Mouse (Mus musculus) large intestine, adult 2 months (tissue): ENCODE measurements around the gene Arhgap45. TPM values are rescaled to one million over a fixed set of nuclear protein-coding genes. Genes with fewer than 3 reads are reported as not detected.
A peak's percentile ranks its signal among the peaks of the same experiment; 100 is the strongest.

Experiments
- DNase-seq: peaks from one replicate; pipeline ENCODE4 v3.0.0-alpha.2; 2012; ENCODE audit warnings: low read depth, low spot score
- WGBS: fragments of 180-500 bp; shearing (Covaris S2); methylation state at CpG from one replicate; pipeline ENCODE4 v1.1.7; 2018; 5-methylcytosine and 5-hydroxymethylcytosine counted together
- polyA plus RNA-seq: library from polyadenylated mRNA; depleted of rRNA; stranded (reverse); fragments of >200 nt; gene quantifications from 2 replicates; pipeline ENCODE4 v1.2.3, GENCODE M21; 2012

Gene Arhgap45
- polyA plus RNA-seq, 1 experiment, result 33.5 TPM

DNA sequence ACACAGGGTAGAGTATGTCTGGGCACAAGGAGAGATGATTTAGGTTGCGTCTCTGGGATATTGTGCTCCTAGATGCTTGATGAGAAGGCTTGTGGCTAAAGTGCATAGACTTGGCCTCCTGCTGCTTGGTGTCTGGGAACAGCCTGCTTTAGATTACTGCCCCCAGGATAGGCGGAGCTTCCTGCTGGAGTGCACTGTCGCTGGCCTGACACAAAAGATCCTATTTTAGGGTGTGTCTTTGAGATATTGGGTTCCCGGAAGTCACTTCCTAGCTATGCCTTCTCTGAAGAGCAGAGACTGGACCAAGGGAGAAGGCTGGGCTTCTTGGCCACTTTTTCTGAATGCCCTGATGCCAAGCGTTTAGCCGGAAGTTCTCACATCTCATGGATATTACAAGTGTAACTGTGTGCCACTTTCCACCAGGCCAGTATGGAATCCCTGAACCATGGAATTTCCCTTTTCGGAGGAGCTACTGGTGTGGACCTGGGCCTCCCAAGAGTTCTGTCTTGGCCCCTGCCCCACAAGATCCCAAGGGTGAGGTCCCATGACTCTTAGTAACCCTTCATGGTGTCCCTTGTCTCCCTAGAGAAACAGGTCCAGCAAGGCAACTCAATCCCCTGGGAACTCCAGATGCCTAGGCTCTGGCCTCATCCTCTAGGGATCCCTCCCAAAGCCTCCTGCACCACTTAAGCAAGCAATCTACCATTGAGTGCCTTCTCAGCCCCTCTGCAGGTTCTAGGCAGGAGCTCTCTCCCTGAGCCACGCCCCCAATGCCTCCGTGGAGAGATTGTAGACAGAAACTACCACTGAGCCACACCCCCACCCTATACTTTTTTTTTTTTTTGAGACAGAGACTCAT is 12.8 kb upstream of the Arhgap45 start:
- 57% methylated on average over 9 of the region's 9 CpGs for WGBS
- DNase-seq, result no peak

DNA sequence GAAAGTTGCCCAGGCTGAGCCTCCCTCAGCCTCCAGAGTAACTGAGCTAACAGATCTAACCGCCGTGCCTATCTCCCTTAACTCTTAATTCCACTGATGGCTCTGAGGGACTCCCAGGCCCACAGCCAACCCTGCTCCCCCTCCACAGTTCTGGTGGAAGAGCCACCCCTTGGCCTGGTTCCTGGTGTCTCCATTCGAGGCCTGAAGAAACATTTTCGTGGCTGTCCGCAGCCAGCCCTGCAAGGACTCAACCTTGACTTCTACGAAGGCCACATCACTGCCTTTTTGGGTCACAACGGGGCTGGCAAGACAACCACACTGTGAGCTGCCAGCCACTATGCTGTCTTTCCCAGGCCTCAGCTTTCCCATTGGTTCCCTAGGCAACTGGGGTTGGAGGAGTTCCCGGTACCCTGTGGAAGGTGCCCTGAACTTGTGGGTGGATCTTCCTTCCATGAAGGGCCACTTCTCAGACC is 12.2 kb upstream of the Arhgap45 start:
- no peak for DNase-seq
- WGBS, result 83% methylated on average over 8 of the region's 8 CpGs

DNA sequence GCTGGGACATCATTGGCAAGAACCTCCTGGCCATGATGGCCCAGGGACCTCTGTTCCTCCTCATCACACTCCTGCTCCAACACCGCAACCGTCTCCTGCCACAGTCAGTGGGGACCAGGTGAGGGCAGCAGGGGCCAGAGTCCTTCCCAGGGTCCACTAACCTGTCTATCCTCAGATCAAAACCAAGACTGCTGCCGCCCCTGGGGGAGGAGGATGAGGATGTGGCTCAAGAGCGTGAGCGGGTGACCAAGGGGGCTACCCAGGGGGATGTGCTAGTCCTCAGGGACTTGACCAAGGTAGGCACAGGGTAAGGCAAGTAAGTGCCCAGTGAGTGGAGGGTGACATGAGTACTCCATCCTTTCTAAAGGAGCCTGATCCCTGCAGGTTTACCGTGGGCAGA is 4.7 kb upstream of the Arhgap45 start:
- DNase-seq, result no peak
- 95% methylated on average over 6 of the region's 6 CpGs for WGBS

DNA sequence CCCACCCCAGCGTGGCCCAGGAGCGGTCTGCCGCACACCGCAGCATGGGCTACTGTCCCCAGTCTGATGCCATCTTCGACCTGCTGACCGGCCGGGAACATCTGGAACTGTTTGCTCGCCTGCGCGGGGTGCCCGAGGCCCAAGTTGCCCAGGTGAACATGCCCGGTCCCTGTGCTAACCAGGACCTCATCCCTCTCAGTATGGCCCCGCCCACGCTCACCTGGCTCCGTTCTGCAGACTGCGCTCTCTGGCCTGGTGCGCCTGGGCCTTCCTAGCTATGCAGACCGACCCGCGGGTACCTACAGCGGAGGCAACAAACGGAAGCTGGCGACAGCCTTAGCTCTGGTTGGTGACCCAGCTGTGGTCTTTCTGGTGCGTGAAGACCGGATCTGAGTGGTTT is 2.8 kb upstream of the Arhgap45 start:
- no peak for DNase-seq
- 80% methylated on average over 25 of the region's 25 CpGs for WGBS

DNA sequence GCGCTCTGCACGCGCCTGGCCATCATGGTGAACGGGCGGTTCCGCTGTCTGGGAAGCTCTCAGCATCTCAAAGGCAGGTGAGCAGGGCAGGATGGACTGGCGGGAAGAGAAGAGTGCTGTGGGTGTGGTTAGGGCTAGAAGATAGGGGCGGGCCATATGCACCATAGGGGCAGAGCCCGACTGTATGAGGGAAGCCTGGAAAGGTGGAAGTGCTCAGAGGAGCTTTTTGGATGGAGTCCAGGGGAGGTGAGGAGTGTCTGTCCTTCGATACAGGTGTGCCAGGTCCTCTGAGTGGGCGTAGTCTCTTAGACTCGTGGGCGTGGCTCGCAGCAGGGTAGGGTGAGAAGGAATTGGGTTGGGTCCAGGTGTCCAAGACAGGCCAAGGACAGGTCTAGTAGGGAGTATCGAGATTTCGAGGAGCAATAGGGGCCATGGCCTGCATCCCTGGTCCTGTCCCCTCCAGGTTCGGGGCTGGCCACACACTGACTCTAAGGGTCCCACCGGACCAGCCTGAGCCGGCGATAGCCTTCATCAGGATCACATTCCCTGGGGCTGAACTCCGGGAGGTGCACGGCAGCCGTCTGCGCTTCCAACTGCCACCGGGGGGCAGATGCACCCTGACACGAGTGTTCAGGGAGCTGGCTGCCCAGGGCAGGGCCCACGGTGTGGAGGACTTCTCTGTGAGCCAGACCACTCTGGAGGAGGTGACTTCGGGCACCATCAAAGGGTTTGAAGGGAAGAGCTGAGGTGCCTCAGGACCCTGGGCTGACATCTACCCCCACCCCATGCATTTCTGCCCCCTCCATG is 1.8 kb upstream of the Arhgap45 start:
- 27% methylated on average over 28 of the region's 28 CpGs for WGBS
- peak; percentile 89 for DNase-seq

DNA sequence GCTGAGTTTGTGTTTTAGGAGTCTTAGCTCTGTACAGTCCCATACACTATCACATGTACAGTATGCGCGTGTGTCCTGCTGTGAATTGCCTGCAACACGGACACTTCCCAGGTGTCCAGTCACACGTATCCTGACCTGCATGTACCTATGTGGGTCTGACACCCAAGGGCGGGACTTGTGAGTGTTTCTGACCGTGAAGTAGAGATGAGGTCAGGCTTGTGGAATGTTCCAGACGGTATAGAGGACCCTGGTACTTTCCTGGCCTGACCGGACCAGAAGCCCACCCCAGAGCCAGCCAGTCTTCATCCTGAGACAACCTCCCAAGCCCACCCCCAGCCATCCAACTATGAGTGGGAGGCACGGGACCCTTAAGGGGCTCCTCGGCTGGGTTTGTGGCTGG is 870 bp upstream of the Arhgap45 start:
- no peak for DNase-seq
- 84% methylated on average over 10 of the region's 10 CpGs for whole genome bisulfite sequencing

DNA sequence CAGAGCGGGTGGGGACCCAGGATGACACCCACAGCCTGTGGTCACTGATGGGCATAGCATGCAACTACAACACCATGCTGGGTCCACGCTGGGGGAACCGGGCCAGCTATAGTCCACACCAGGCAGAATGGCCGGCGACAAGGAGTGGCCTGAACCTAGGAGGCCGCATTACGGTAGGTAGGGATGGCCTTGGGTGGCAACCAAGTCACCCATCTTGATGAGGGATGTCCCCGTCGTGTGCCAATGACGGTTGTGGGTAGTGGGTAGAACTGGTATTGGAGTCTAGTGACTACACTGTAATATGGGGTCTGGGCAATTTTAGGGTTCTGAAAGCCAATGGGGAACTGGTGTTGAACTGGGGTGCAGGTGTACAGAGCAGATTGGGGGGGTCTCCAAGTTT is 478 bp downstream of the Arhgap45 start:
- 77% methylated on average over 10 of the region's 10 CpGs for WGBS
- DNase-seq, result no peak

DNA sequence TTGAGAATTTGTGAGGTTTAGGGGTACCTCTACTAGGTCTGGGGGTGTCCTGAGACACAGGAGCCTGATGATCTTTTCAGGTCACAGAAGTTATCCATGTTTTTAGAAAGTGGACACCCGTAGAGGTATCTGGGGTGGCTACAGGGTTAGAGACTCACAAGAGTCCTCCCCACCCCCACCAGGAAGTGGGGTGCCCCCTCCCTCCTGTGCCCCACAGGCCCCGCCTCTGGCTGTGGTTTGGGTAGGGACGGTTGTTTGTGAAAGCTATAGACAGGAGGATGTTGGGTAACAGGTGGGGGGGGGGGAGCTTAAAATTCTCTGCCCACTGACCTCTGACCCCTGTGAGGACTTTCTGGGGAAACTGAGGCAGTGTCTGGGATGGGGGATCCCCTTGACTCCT is 908 bp downstream of the Arhgap45 start:
- no peak for DNase-seq

DNA sequence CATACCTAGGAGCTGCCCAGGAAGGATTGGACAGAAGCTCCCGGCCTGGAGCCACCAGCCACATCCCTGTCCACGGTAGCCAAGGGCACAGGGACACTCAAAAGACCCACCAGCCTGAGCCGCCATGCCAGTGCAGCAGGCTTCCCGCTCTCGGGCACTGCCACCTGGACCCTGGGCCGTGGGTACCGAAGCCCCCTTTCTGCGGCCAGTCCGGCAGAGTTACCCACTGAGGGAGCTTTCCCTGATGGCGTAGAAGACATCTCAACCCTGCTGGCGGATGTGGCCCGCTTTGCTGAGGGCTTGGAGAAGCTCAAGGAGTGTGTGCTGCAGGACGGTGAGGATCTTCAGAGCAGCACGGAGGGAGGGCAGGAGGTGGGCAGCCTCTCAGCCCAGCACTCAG is 1.3 kb downstream of the Arhgap45 start:
- DNase-seq, result no peak
- 80% methylated on average over 14 of the region's 14 CpGs for WGBS

More for the DNA sequence above, 908 bp downstream of the Arhgap45 start:
- 44% methylated on average over 3 of the region's 3 CpGs for WGBS

DNA sequence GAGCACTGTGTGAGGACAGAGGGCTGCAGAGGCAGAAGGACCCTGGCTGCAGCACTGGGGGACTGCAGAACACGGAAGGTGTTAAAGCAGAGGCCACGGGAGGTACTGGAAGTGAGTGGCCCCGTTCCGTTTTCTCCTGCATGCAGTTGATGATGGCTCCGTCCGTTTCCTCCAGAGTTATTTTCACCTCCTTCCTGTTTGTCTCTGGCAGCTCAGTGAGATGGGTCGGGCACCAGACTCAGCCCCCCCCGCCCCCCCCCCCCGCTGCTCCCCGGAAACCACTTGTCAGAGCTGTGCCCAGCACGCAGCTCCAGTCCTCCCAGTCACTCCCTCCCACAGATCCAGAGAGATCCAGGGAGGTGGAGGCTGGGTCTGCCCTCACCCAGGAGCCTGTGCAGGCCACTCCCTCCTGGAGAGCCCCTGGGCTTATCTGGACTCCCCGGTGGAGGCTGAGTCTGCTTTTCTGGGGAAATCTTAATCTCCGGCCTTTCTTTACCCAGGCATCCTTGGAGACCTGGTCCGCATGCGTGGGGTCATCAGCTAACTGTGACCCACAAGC is 2.4 kb downstream of the Arhgap45 start:
- 21% methylated on average over 14 of the region's 15 CpGs for WGBS

DNA sequence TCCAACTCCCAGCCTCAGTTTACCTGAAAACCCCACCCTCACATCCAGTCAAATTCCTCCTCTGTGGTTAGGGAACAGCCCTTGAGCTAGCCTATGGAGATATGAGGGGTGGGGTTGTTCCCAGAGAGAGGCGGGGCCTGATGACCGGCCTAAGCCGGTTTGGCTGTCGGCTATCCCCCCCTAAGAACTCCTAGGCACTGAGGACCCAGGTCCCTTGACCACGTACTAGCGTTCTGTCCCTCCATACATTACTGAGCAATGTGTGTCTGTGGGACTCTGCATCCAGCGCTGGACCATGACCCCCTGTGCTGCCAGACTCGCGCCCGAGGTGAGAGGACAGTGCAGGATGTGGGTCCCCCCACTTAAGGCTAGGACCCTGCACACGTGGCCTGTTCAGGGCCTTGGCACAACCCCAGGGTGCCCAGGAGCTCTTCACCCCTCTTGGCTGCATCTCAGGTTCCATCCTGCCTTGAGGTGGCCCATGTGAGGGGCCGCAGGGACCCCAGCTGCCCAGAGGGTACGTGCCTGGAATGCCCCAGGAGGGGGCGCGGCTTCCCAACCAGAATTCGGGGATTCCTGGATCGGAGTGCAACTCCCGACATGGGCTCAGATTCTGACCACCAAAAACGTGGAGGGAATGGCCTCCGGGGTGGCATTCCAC is 3.1 kb downstream of the Arhgap45 start:
- no peak for DNase-seq
- 57% methylated on average over 20 of the region's 20 CpGs for WGBS

More for the DNA sequence above, 2.4 kb downstream of the Arhgap45 start:
- no peak for DNase-seq

DNA sequence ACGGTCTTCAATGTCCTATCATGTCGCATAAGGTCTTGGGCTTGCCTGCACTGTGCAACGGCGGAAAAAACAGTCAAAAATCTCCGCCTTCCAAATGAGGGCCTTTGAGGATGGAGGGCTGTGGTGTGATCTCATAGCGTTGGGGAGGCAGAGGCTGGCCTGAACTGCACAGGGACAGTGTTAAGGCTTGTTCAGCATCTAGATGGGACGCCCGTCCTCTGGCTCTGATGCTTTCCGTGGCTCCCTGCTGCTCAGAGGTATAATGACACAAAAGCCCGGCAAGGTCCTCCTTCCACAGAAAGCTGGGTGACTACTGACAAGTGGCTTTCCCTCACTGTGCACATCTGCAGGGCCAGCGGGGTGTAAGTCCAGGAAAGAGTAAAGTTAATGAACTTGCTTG is 3.7 kb downstream of the Arhgap45 start:
- no peak for DNase-seq
- WGBS, result 68% methylated on average over 11 of the region's 11 CpGs

DNA sequence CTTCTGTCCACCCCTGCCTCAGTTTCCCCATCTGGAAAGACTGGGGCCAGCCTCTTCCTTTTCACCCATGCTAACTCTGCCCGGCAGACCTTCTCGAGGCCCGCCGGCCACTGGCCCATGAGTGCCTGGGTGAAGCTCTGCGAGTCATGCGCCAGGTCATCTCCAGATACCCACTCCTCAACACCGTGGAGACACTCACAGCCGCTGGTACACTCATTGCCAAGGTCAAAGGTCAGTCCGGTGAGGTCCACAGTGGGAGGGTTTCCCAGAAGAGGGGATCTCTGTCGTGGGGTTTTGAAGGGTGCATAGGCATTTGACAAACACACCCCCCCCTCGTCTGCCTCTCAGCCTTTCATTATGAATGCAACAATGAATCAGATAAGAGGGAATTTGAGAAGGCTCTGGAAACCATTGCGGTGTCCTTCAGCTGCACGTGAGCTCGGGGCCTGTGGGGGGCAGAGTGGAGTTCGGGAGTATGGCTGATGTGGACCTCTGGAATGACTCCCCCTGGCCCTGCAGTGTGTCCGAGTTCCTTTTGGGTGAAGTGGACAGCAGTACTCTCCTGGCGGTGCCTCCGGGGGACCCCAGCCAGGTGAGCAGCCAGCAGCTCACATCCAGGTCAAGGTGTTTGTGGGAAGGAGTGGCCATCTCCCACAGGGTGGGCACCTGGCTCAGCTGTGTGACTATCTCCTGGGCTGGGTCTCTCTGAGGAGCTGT is 4.3 kb downstream of the Arhgap45 start:
- DNase-seq, result no peak
- WGBS, result 77% methylated on average over 18 of the region's 18 CpGs

DNA sequence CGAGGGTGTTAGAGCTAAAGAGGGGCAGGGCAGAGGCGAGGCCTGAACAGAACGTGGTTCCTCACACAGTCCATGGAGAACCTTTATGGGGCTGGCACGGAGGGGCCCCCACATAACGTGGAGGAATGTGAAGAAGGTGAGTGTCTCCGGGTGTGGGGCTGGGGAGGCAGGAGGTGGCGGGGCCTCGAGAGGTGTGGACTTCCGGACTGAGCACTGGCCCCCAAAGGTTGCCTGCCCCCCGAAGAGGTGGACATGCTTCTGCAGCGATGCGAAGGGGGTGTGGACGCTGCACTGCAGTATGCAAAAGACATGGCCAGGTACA is 4.8 kb downstream of the Arhgap45 start:
- WGBS, result 60% methylated on average over 13 of the region's 13 CpGs
- no peak for DNase-seq

DNA sequence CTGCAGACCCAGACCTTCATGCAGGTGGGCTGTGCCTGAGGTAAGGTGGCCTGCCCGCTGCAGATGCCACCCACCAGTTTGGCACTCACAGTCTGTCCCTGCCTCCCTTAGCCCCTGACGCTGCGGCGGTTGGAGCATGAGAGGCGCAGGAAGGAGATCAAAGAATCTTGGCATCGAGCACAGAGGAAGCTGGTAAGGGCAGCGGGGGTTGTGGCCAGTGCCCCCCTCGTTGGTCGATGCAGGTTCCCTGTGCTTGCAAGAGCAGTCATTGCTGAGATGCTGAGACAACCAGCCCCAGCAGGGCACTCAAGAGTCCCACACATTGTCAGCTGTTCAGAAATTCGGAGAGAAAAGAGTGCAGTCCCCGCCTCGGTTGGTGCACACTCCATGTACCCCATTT is 5.7 kb downstream of the Arhgap45 start:
- DNase-seq, result no peak
- 84% methylated on average over 12 of the region's 12 CpGs for WGBS

DNA sequence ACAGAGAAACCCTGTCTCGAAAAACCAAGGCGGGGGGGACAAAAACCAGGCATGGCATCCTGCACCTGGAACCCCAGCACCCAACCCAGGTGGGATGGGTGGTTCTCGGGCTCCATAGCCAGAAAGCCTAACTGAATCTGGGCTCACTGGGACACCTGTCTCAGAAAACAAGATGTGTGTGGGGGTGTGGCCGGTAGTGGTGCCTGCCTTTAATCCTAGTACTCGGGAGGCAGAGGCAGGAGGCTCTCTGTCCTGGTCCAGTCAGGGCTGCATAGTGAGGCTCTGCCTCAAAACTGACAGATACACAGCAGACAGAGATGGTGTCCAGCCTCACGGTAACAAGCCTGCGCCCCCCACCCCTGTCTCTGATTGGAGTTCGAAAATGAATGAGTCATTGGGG is 6.4 kb downstream of the Arhgap45 start:
- 88% methylated on average over 8 of the region's 8 CpGs for WGBS
- DNase-seq, result no peak

DNA sequence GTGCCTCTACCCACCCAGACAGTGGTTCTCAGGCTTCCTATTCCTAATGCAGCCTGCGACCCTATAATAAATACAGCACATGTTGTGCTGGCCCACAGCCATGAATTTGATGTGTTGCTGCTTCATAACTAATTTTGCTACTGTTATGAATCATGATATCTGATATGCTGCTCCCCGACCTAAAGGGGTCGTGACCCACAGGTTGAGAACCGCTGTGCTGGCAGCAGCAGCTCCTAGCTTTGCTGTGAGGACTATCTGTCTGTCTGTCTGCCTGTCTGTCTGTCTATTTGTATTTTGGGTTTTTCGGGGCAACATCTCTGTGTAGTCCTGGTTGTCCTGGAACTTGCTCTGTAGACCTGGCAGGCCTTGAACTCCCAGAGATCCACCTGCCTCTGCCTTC is 7.3 kb downstream of the Arhgap45 start:
- WGBS, result 47% methylated on average over 5 of the region's 5 CpGs
- no peak for DNase-seq

DNA sequence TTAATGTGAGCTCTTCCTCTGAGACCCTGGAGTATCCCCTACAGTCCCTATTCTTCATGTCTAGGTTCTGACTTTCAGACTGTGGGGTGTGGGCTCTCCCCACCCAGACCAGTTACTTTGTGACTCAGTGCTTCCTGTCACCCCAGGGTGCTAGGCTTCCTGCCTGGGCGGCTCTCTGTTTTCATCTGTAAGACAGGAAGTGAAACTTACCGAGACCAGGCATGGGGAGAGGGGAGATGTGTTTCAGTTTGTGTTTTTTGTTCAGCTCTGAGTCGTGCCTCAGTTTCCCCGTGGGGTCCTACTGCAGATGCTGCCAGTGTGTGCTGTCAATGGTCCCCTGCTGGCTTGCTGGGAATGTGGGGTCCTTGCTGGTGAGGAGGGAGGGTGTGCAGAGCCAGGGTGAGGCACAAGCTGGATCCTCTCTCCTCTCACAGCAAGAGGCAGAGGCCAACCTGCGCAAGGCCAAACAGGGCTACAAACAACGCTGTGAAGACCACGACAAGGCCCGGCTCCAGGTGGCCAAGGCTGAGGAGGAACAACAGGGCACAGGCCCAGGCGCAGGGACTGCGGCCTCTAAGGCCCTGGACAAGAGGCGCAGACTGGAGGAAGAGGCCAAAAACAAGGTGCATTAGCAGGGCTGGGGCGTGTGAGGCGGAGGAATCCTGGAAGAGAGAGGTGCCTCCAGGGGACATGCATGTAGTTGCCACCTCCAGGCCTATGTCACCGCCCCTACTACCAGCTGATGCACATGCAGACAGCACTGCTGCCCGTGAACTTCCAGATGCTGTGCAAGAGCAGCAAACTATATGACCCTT is 8.0 kb downstream of the Arhgap45 start:
- WGBS, result 74% methylated on average over 15 of the region's 15 CpGs
- DNase-seq, result no peak

DNA sequence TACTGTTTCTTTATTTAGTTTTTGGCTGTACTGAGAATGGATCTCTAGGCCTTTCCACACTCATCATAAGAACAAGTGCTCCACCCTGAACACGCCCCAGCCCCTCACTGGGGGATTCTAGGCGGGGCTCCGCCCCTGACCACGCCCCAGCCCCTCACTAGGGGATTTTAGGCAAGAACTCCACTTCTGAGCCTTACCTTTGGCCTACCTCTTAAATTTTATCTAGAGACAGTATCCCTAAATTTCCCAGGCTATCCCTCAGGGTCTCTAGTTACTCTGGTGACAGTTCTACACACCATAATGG is 8.5 kb downstream of the Arhgap45 start:
- no peak for DNase-seq
- 54% methylated on average over 4 of the region's 4 CpGs for WGBS
